Mouse (Mus musculus): ENCODE results near the gene Kncn. TPM values are rescaled to one million over a fixed set of nuclear protein-coding genes. Genes with fewer than 3 reads are reported as not detected.

The Kncn gene
- not detected in 2 replicates for polyA plus RNA-seq (2011; ENCODE audit: insufficient read length, low read depth, missing spikeins)

GRCm38 (mm10) chr4:115884022-115884421 lies at the start of gene Kncn:
Gene Kncn, plus strand, starts transcription at chr4:115884400.
- Histone ChIP-seq H3K4me1 (ENCODE audit: control insufficient read depth, insufficient read depth, low read length) (no peaks in the 10 kb centered on the region), H3K27ac (ENCODE audit: insufficient read depth, low read length) (no peak within 1 kb of the TSS), H3K4me3 (ENCODE audit: insufficient read depth, low read length) (no peak within 1 kb of the TSS)
- TF ChIP-seq CTCF (IDR thresholded peaks at IDR 0.05; ENCODE audit: borderline replicate concordance, insufficient read depth, low read length) (no peak), POLR2A (IDR thresholded peaks at IDR 0.05; ENCODE audit: low read depth, low read length) (no peak)

- no peak overlapping the region for H3K27ac ChIP-seq (ENCODE audit: insufficient read depth, low read length)
- TF ChIP-seq POLR2A (IDR thresholded peaks at IDR 0.05; ENCODE audit: low read depth, low read length), result no peak
- no peak for TF ChIP-seq CTCF (IDR thresholded peaks at IDR 0.05; ENCODE audit: borderline replicate concordance, insufficient read depth, low read length)
- H3K4me3 ChIP-seq (ENCODE audit: insufficient read depth, low read length), result no peak overlapping the region
- no peaks in the 10 kb centered on the region for H3K4me1 ChIP-seq (ENCODE audit: control insufficient read depth, insufficient read depth, low read length)
Measured at GRCm38 (mm10) chr4:115835576-115835975, 48.6 kb upstream of the Kncn start.

- H3K4me3 ChIP-seq (ENCODE audit: insufficient read depth, low read length), result no peak overlapping the region
- H3K4me1 ChIP-seq (ENCODE audit: control insufficient read depth, insufficient read depth, low read length), result no peaks in the 10 kb centered on the region
- no peak overlapping the region for H3K27ac ChIP-seq (ENCODE audit: insufficient read depth, low read length)
- TF ChIP-seq CTCF (IDR thresholded peaks at IDR 0.05; ENCODE audit: borderline replicate concordance, insufficient read depth, low read length), result no peak
- no peak for TF ChIP-seq POLR2A (IDR thresholded peaks at IDR 0.05; ENCODE audit: low read depth, low read length)
Measured at GRCm38 (mm10) chr4:115838196-115838595, 46.0 kb upstream of the Kncn start.

- no peak within 1 kb of the TSS for H3K27ac ChIP-seq (ENCODE audit: insufficient read depth, low read length)
- TF ChIP-seq CTCF (IDR thresholded peaks at IDR 0.05; ENCODE audit: borderline replicate concordance, insufficient read depth, low read length) (no peak), POLR2A (IDR thresholded peaks at IDR 0.05; ENCODE audit: low read depth, low read length) (peak; percentile 65)
- peak within 1 kb of the TSS; percentile 78 for H3K4me3 ChIP-seq (ENCODE audit: insufficient read depth, low read length)
- no peaks in the 10 kb centered on the region for H3K4me1 ChIP-seq (ENCODE audit: control insufficient read depth, insufficient read depth, low read length)
Measured at GRCm38 (mm10) chr4:115838696-115839641, 45.2 kb upstream of the Kncn start, which contains the start of gene Mknk1. Gene Mknk1, plus strand, starts transcription at chr4:115839198.

GRCm38 (mm10) chr4:115839956-115840355 lies 44.2 kb upstream of the Kncn start:
- no peak for TF ChIP-seq POLR2A (IDR thresholded peaks at IDR 0.05; ENCODE audit: low read depth, low read length)
- TF ChIP-seq CTCF (IDR thresholded peaks at IDR 0.05; ENCODE audit: borderline replicate concordance, insufficient read depth, low read length), result no peak
- H3K27ac ChIP-seq (ENCODE audit: insufficient read depth, low read length), result no peak overlapping the region
- peak overlapping the region; percentile 78 for H3K4me3 ChIP-seq (ENCODE audit: insufficient read depth, low read length)
- H3K4me1 ChIP-seq (ENCODE audit: control insufficient read depth, insufficient read depth, low read length), result no peaks in the 10 kb centered on the region

- TF ChIP-seq CTCF (IDR thresholded peaks at IDR 0.05; ENCODE audit: borderline replicate concordance, insufficient read depth, low read length), result no peak
- TF ChIP-seq POLR2A (IDR thresholded peaks at IDR 0.05; ENCODE audit: low read depth, low read length), result no peak
- H3K4me1 ChIP-seq (ENCODE audit: control insufficient read depth, insufficient read depth, low read length), result no peaks in the 10 kb centered on the region
- no peak overlapping the region for H3K27ac ChIP-seq (ENCODE audit: insufficient read depth, low read length)
- H3K4me3 ChIP-seq (ENCODE audit: insufficient read depth, low read length), result no peak overlapping the region
Measured at GRCm38 (mm10) chr4:115840842-115841241, 43.4 kb upstream of the Kncn start.

GRCm38 (mm10) chr4:115846656-115847055 lies 37.5 kb upstream of the Kncn start:
- Histone ChIP-seq H3K27ac (ENCODE audit: insufficient read depth, low read length) (no peak overlapping the region), H3K4me3 (ENCODE audit: insufficient read depth, low read length) (no peak overlapping the region), H3K4me1 (ENCODE audit: control insufficient read depth, insufficient read depth, low read length) (0 out of 2 replicates have a peak, but pooled peaks cover 2% of the 10 kb centered on the region)
- TF ChIP-seq CTCF (IDR thresholded peaks at IDR 0.05; ENCODE audit: borderline replicate concordance, insufficient read depth, low read length), result no peak
- no peak for TF ChIP-seq POLR2A (IDR thresholded peaks at IDR 0.05; ENCODE audit: low read depth, low read length)

GRCm38 (mm10) chr4:115847377-115847776 lies 36.8 kb upstream of the Kncn start:
- H3K27ac ChIP-seq (ENCODE audit: insufficient read depth, low read length), result no peak overlapping the region
- TF ChIP-seq CTCF (IDR thresholded peaks at IDR 0.05; ENCODE audit: borderline replicate concordance, insufficient read depth, low read length) (no peak), POLR2A (IDR thresholded peaks at IDR 0.05; ENCODE audit: low read depth, low read length) (no peak)
- H3K4me3 ChIP-seq (ENCODE audit: insufficient read depth, low read length), result no peak overlapping the region
- H3K4me1 ChIP-seq (ENCODE audit: control insufficient read depth, insufficient read depth, low read length), result 0 out of 2 replicates have a peak, but pooled peaks cover 2% of the 10 kb centered on the region

- Histone ChIP-seq H3K27ac (ENCODE audit: insufficient read depth, low read length) (no peak overlapping the region), H3K4me3 (ENCODE audit: insufficient read depth, low read length) (no peak overlapping the region), H3K4me1 (ENCODE audit: control insufficient read depth, insufficient read depth, low read length) (0 out of 2 replicates have a peak, but pooled peaks cover 2% of the 10 kb centered on the region)
- TF ChIP-seq CTCF (IDR thresholded peaks at IDR 0.05; ENCODE audit: borderline replicate concordance, insufficient read depth, low read length), result no peak
- no peak for TF ChIP-seq POLR2A (IDR thresholded peaks at IDR 0.05; ENCODE audit: low read depth, low read length)
Measured at GRCm38 (mm10) chr4:115848083-115848482, 36.1 kb upstream of the Kncn start.

All from embryonic fibroblast, embryonic 13.5 days (primary cell).